Mouse (Mus musculus): Measurements from ENCODE around the gene Stk38l. TPM values are rescaled to one million over a fixed set of nuclear protein-coding genes. Genes with fewer than 3 reads are reported as not detected.
"Not testable (repeated sequence)": the region's sequence is repeated elsewhere in the genome, so short reads cannot be mapped to it uniquely, and the experiment has no call there.

Stk38l gene
- polyA plus RNA-seq, 1 experiment: 4.8 TPM

DNA sequence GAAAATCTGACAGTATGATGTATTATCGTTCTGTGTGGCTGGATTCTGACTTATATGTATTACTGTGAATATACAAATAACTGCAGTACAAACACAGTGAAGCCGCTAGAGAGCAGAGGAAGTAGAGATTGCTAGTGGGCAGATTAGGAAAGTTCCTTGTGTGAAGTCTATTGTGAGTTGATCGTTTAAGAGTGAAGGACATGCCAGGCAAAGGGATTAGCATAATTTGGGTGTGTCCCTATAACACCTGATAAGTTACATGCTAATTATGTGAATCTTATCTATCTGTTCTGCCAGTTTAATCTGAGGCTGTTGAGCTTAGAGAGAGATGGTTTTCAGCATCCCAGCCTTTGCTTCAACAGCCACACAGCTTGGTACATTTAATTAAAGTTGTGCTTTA lies 7.4 kb downstream of the Stk38l start:
- no peak for DNase-seq (ENCODE audit: low read depth, low spot score)
- WGBS: 25% methylated on average over 3 of the region's 3 CpGs

DNA sequence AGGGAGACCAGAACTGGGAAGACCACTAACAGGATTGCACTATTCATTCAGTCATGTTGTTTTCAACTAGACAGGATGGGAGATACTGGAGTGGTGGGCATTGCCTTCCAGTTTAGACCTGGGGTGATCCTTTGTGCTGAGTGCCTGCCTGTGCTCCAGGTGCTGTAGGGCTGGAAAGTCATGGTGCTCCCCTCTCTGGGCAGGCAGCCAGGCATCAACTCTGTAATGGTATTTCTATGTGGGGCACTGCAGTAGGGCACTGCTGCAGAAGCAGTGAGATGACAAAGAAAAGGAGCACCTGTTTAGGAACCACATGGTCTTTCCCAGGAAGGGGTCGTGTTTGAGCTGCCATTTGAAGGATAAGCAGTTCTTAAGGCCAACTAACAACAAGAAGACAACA lies 7.9 kb downstream of the Stk38l start:
- DNase-seq (ENCODE audit: low read depth, low spot score): no peak
- 15% methylated on average over 1 of the region's 1 CpGs for WGBS

- WGBS: 22% methylated on average over 1 of the region's 1 CpGs
Measured at GRCm38 (mm10) chr6:146733554-146733953, 8.8 kb downstream of the Stk38l start.

DNA sequence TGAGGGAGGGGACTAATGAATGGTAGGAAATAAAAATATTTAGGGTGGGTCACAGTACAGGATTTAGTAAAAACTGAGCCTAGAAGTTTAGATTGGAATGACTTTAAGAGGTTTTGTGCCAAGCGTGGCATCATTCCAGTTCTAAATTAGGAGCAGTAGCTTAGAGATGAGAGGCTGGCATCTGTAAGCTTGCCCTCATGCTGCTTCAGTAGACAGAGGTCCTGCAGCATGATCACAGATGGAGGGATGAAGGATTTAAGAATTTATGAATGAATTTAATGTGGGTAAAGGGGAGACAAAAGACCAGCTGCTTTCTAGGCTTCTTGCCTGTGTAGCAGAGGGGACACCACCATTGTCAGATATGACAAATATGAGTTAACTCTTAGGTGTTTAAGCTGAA lies 14.1 kb downstream of the Stk38l start:
- 56% methylated on average over 1 of the region's 1 CpGs for WGBS
- no peak for DNase-seq (ENCODE audit: low read depth, low spot score)

More at GRCm38 (mm10) chr6:146733554-146733953, 8.8 kb downstream of the Stk38l start:
- peak; percentile 72 for DNase-seq (ENCODE audit: low read depth, low spot score)

DNA sequence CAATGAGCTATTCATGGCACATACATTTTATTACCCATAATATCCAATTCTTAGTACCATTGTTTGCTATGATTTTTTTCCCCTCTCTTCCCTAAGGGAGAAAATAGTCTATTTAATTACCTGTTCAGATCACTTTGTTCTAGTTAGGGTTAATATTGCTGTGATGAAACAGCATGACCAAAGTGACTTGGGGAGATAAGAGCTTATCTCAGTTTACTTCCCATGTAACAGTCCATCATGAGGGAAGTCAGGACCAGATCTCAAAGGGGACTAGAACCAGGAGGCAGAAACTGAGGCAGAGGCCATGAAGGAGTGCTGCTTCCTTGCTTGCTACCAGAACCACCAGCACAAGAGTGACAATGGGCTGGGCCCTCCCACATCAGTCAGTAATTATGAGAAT lies 15.9 kb downstream of the Stk38l start:
- DNase-seq (ENCODE audit: low read depth, low spot score): no peak

GRCm38 (mm10) chr6:146741986-146742635 lies 17.3 kb downstream of the Stk38l start:
- WGBS: 60% methylated on average over 5 of the region's 5 CpGs
- no peak for DNase-seq (ENCODE audit: low read depth, low spot score)

- not testable (repeated sequence) for DNase-seq (ENCODE audit: low read depth, low spot score)
- 93% methylated on average over 7 of the region's 7 CpGs for WGBS
Measured at GRCm38 (mm10) chr6:146744266-146744665, 19.5 kb downstream of the Stk38l start.

DNA sequence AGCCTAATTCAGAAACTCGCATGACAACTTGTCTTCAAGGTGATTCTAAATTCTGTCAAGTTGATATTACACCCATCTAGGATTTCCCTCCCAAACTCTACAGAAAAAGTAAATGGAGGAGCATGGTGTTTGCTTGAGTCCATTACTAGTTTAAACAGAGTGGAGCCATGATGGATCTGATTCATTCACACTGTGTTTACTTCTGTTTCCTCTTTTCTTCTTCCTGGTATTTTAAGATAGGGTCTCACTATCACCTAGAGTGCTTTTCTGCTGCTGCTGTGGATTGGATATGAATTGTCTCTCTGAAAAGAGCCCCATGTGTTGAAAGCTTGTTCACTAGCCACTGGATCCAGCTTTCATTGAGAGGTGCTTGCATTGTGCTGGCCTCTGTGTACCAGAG lies 20.4 kb downstream of the Stk38l start:
- no peak for DNase-seq (ENCODE audit: low read depth, low spot score)
- WGBS: 98% methylated on average over 1 of the region's 1 CpGs

DNA sequence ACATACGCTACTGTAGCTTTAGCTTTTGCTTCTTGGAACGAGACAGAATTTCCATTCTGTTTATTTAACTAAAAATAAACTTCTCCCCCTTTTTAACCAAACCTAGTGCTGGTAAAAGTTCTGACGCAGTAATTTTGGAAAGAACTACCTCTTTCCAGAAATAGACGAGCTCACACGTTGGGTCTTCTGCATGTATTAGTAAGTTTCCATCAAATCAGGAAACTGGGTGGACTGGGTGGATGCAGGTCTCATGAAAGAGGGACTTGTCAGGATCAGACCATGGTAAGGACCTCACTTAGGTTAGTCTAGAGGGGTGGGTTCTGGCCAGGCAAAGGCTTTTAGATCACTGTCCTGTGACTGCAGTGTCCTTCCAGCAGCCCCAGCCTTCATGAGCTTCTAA lies 21.8 kb downstream of the Stk38l start:
- DNase-seq (ENCODE audit: low read depth, low spot score): no peak
- 44% methylated on average over 5 of the region's 5 CpGs for WGBS

DNA sequence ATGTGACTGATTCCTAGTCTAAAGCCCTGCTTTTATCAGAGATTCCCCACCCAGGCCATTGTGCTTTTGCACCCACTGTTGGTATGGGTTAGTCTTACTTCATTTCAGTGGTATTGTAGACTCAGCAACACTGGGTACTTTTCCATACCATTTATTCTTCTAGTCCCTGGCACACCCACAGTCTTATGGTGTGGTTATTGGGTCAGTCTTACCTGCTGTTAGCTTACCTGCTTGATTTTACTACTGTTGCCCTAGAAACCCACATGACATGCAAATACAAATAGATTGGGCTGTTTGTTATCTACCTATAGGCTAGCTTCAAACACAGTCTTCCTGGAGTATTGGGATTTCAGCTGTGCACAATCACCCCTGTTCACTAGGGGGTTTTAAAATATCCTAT lies 22.3 kb downstream of the Stk38l start:
- DNase-seq (ENCODE audit: low read depth, low spot score): peak; percentile 85

DNA sequence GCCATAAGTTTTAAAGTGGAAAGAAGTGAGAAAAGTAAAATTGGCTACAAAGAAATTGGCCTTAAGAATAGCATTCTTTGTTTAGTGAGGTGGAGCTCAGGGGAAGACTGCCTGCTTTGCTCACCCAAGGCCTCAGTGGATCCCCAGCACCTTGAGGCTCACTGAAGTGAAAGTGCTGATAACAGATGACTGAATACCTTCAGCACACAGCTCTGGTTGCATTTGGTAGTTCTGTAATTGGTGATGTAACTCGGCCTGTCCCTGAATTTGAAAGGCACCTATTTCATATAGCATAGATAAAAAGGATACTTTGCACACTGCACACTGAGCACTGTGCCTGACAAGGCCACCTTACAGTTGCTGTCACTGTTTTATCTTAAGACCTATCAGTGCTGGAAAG lies 23.5 kb downstream of the Stk38l start:
- no peak for DNase-seq (ENCODE audit: low read depth, low spot score)
- 79% methylated on average over 1 of the region's 1 CpGs for WGBS

DNA sequence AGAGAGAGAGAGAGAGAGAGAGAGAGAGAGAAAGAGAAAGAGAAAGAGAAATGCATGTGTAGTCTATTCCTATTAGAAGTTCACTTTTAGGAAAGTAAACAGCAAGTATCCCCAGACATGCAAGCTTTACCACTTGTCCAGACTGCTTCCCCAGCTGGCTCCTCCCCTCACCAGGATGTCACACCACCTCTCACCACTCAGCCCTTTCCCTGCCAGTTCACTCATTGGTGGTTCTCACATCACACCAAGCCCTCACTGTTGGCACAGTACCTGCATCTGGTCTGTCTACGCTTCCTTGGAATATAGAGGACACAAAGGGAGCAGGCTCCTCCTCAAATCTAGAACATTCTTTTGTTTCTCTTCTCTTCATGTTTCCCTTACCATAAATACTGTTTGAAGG lies 26.9 kb downstream of the Stk38l start:
- DNase-seq (ENCODE audit: low read depth, low spot score): no peak
- WGBS: 22% methylated on average over 1 of the region's 1 CpGs

DNA sequence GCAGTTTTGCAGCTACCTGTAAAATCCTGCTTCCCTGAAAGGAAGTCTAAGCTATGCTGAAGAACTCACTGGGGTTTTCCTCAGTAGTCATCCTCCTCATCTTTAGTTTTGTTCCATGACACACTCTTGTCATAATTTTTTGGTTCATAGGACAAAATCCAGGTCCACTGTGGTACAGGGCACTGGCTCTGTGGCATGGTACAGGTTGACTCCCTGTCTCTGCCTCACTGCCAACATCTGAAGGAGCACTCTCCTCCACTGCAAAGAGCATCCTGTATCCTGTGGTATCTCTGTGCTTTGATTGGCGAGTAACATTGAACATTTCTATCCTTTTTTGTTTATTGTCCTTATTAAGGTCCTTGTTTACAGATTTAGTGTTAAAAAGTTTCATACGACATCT lies 27.4 kb downstream of the Stk38l start:
- DNase-seq (ENCODE audit: low read depth, low spot score): no peak
- WGBS: 85% methylated on average over 2 of the region's 2 CpGs

GRCm38 (mm10) chr6:146752612-146753011 lies 27.8 kb downstream of the Stk38l start:
- WGBS: 61% methylated on average over 1 of the region's 1 CpGs
- DNase-seq (ENCODE audit: low read depth, low spot score): no peak

DNA sequence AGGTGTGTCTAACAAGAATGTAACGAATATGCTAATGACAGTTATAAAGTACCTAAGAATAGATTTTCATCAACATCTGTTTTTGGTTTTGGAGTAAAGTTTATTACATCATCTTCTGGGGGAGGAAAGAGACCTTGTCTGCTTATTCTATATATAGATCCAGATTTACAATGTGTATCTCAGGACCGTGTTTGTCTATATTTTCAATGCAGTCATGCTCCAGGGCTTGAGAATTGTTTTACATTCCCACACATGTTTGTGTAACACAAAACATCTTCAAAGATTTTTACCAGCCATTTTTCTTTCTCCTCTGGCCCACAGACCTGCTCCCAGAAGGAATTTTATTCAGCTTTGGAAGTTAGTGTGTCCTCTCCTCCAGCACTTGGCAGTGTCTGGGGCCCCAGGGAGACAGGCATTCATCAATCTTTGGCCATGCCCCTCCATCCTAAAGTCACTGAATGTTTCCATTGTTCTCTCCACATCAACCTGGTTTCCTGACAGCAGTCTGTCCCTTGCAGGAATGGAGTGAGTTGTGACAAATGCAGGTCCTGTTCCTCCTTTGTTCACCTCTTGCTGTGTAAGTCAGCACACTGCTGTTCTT lies 28.9 kb downstream of the Stk38l start:
- WGBS: 22% methylated on average over 2 of the region's 2 CpGs
- DNase-seq (ENCODE audit: low read depth, low spot score): no peak

- 95% methylated on average over 2 of the region's 2 CpGs for WGBS
- no peak for DNase-seq (ENCODE audit: low read depth, low spot score)
Measured at GRCm38 (mm10) chr6:146755136-146755535, 30.3 kb downstream of the Stk38l start.

DNA sequence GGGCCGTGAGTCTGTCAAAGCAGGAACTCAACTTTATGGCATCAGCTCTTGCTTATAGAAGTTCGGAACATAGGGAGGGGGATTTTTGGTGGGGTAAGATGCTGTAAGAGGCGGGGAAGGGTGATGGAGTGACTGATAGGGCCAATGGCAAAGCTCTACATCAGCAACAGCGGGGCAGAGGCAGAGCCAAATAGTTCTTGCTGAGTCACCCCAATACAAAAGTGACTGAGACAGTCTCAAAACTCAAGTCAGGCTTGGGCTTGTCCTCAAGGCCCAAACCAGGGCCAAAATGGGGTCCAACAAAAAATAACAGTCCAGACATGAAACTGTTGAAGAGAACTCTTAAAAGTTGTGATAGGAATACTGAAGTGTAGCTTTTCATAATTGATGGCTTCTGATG lies 30.9 kb downstream of the Stk38l start:
- no peak for DNase-seq (ENCODE audit: low read depth, low spot score)
- 91% methylated on average over 4 of the region's 4 CpGs for WGBS

DNA sequence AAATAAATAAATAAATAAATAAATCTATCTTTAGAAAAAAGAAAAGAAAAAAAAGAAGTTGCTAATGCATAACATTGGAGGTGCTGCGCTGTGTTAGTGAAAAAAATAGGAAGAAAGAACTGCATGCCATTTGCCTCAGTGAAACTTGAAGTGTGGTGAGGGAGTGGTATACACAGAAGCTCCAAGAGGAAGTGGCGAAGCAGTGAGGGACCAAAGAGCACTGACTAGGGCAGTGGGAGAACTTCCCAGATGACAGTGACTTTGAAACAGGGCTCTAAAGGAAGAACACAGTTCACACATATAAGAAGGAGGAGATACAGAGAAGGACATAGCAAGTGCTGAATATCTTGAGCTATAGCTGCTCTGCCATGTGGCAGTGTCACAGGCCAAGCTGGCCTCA lies 34.2 kb downstream of the Stk38l start:
- 87% methylated on average over 2 of the region's 2 CpGs for WGBS
- no peak for DNase-seq (ENCODE audit: low read depth, low spot score)

GRCm38 (mm10) chr6:146760022-146760421 lies 35.2 kb downstream of the Stk38l start:
- 97% methylated on average over 2 of the region's 2 CpGs for WGBS

DNA sequence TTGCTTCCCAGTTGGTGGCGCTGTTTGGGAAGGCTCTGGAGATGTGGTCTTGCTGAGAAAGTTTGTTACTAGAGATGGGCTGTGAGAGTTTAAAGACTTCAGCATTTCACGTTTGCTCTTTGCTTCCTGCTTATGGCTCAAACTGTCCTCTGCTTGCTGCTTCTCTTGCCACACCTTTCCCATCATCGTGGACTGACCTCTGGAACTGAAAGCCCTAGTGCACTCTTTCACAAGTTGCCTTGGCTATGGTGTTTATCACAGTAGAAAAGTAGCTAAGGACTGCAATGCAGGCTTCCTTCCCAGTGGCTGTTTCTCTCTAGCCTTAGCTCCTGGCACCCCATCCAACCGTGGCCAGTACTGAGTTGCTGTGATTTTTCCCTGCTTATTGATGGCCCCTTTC lies 35.9 kb downstream of the Stk38l start:
- DNase-seq (ENCODE audit: low read depth, low spot score): no peak
- WGBS: 52% methylated on average over 4 of the region's 4 CpGs

More at GRCm38 (mm10) chr6:146760022-146760421, 35.2 kb downstream of the Stk38l start:
- DNase-seq (ENCODE audit: low read depth, low spot score): no peak

GRCm38 (mm10) chr6:146762264-146762898 lies 37.6 kb downstream of the Stk38l start:
- WGBS: 63% methylated on average over 5 of the region's 5 CpGs
- no peak for DNase-seq (ENCODE audit: low read depth, low spot score)
